In the genomic region with DNA sequence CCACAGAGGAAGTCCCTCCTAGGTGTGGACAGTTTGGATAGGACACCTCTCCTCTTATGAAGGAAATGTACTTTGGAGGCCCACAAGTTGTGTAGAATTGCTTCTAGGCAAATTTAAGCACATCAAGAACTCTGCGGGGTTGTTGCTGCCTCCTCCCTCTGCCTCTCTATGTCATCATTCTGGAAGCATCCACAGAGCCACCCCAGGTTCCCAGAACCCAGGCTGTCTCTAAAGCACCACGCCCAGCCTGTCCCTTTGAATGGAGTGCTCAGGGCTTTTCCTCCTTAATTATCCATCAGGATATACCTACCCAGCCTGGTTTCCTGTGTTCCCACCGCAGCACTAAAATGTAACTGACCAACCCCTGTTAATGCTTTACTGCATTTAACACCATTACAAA, we compare ENCODE assay signal across 12 mouse cellular contexts.
DNase-seq lines count a peak whose midpoint lies in the region; ATAC-seq and TF ChIP-seq lines count a peak whose summit lies in the region.
"Had no signal": no experiment of that assay in that cellular context is flagged by ENCODE, and none has a peak within 500 bp of the region (broad histone marks: within the 10 kb centered on the region; RNA-seq: fewer than 3 reads in every experiment).

No protein-coding gene starts in this region.

- intact Hi-C loops in heart, postnatal 25 days (cut with DNase I), result loop anchor here (5.0 kb wide), 1 partner anchor 42 kb away; no protein-coding TSS in a partner anchor

- TF ChIP-seq POLR2A in limb, embryonic 14.5 days (IDR thresholded peaks at IDR 0.05; ENCODE audit: borderline replicate concordance, extremely low read depth, insufficient read depth, insufficient read length), result no peak

- no peaks in the 10 kb centered on the region for H3K4me1 ChIP-seq in limb, embryonic 14.5 days (ENCODE audit: control insufficient read depth, insufficient read depth, low read length)
- no peaks in the 10 kb centered on the region for H3K4me1 ChIP-seq in limb, embryonic 10.5 days
- no peaks in the 10 kb centered on the region for H3K4me1 ChIP-seq in forebrain, embryonic 15.5 days
- H3K4me1 ChIP-seq: embryonic facial prominence, embryonic 12.5 days had no signal

- no peak overlapping the region for H3K4me2 ChIP-seq in limb, embryonic 14.5 days (replicated peaks; ENCODE audit: low read depth, low read length, severe bottlenecking)
- H3K4me2 ChIP-seq in forebrain, embryonic 15.5 days (replicated peaks), result no peak overlapping the region
- H3K4me2 ChIP-seq: embryonic facial prominence, embryonic 12.5 days; liver, embryonic 11.5 days had no signal

- no peaks in the 10 kb centered on the region for H3K36me3 ChIP-seq in limb, embryonic 14.5 days (ENCODE audit: control insufficient read depth, insufficient read depth, low read length)
- H3K36me3 ChIP-seq in limb, embryonic 10.5 days, result no peaks in the 10 kb centered on the region
- no peaks in the 10 kb centered on the region for H3K36me3 ChIP-seq in forebrain, embryonic 15.5 days
- H3K36me3 ChIP-seq: embryonic facial prominence, embryonic 12.5 days had no signal

- no peaks in the 10 kb centered on the region for H3K27me3 ChIP-seq in limb, embryonic 14.5 days (ENCODE audit: control insufficient read depth, insufficient read depth, low read length)
- no peaks in the 10 kb centered on the region for H3K27me3 ChIP-seq in limb, embryonic 10.5 days (ENCODE audit: low read depth, poor library complexity, severe bottlenecking)
- H3K27me3 ChIP-seq in forebrain, embryonic 15.5 days, result no peaks in the 10 kb centered on the region
- H3K27me3 ChIP-seq: embryonic facial prominence, embryonic 12.5 days had no signal

- peak; percentile 9 for DNase-seq in limb, embryonic 14.5 days (ENCODE audit: low spot score)
- DNase-seq in limb, embryonic 10.5 days (ENCODE audit: low spot score), result no peak
- DNase-seq in heart, postnatal 25 days (ENCODE audit: low spot score), result peak; percentile 29
- peak; percentile 10 to 28 for DNase-seq in kidney, postnatal 4 days
- DNase-seq in c-Kit-positive CD71-positive TER-119-positive erythroid progenitor cells, embryonic 14.5 days (ENCODE audit: low spot score), result no peak
- no peak for DNase-seq in ovary, postnatal 14 days (ENCODE audit: low spot score)
- DNase-seq: cerebellum, adult 2 months had no signal

- H3K9ac ChIP-seq in limb, embryonic 14.5 days (ENCODE audit: low read depth, low read length, severe bottlenecking), result no peak overlapping the region
- H3K9ac ChIP-seq in forebrain, embryonic 15.5 days (replicated peaks), result no peak overlapping the region
- H3K9ac ChIP-seq: embryonic facial prominence, embryonic 12.5 days had no signal

- no peaks in the 10 kb centered on the region for H3K9me3 ChIP-seq in limb, embryonic 14.5 days (ENCODE audit: control insufficient read depth, low read length)
- H3K9me3 ChIP-seq in limb, embryonic 10.5 days (replicated peaks), result no peaks in the 10 kb centered on the region
- no peaks in the 10 kb centered on the region for H3K9me3 ChIP-seq in forebrain, embryonic 15.5 days
- H3K9me3 ChIP-seq: embryonic facial prominence, embryonic 12.5 days had no signal

- no peak for ATAC-seq in limb, embryonic 14.5 days (ENCODE audit: low FRiP score, low read depth)
- ATAC-seq in forebrain, embryonic 15.5 days (replicated peaks), result no peak
- ATAC-seq: forebrain, embryonic 16.5 days had no signal

- H3K27ac ChIP-seq in limb, embryonic 14.5 days (replicated peaks; ENCODE audit: low read depth, low read length), result no peak overlapping the region
- H3K27ac ChIP-seq in limb, embryonic 10.5 days, result no peak overlapping the region
- H3K27ac ChIP-seq in forebrain, embryonic 15.5 days (replicated peaks), result no peak overlapping the region
- H3K27ac ChIP-seq: embryonic facial prominence, embryonic 12.5 days; stomach, postnatal 0 days had no signal

- no peak overlapping the region for H3K4me3 ChIP-seq in limb, embryonic 14.5 days (replicated peaks; ENCODE audit: low read length)
- H3K4me3 ChIP-seq in limb, embryonic 10.5 days, result no peak overlapping the region
- no peak overlapping the region for H3K4me3 ChIP-seq in forebrain, embryonic 15.5 days
- H3K4me3 ChIP-seq: embryonic facial prominence, embryonic 12.5 days had no signal

- WGBS in limb, embryonic 14.5 days, result 47% methylated on average over 3 of the region's 3 CpGs
- 83% methylated on average over 3 of the region's 3 CpGs for WGBS in limb, embryonic 10.5 days
- 74% methylated on average over 3 of the region's 3 CpGs for WGBS in forebrain, embryonic 15.5 days

Comparison
In these comparisons a context has a peak if more than half of its experiments do, and no peak if none do; other contexts are left out.
1. DNase-seq: peak in limb, embryonic 14.5 days (single experiment), heart, postnatal 25 days (single experiment) and kidney, postnatal 4 days (2 of 2); none in limb, embryonic 10.5 days (single experiment), c-Kit-positive CD71-positive TER-119-positive erythroid progenitor cells, embryonic 14.5 days (single experiment) and ovary, postnatal 14 days (single experiment).